Mouse (Mus musculus) forelimb bud, embryonic 11.5 days (tissue): ENCODE results near the gene Olfr659.

Source experiments
- DNase-seq: peaks from one replicate; pipeline ENCODE4 v3.0.0-alpha.2; 2012; ENCODE audit warnings: low read depth, low spot score

Olfr659 gene

GRCm38 (mm10) chr7:104666453-104666852, at the start of gene Olfr659:
Olfr659 (plus strand) TSS chr7:104666753.
- DNase-seq, result no peak

- DNase-seq, result no peak
Measured at GRCm38 (mm10) chr7:104624494-104624893, 42.1 kb upstream of the Olfr659 start, which contains the start of gene Olfr657. Olfr657 (plus strand) TSS chr7:104624794.

GRCm38 (mm10) chr7:104646841-104647482, 19.6 kb upstream of the Olfr659 start, which contains the start of gene Olfr658:
Olfr658 (minus strand) TSS chr7:104647305.
- DNase-seq, result peak; percentile 38

GRCm38 (mm10) chr7:104686201-104686600, 19.6 kb downstream of the Olfr659 start, which contains the start of gene Olfr661:
Olfr661 (plus strand) TSS chr7:104686501.
- DNase-seq, result no peak
